ENCODE assay signal across 22 mouse cellular contexts in the genomic region with DNA sequence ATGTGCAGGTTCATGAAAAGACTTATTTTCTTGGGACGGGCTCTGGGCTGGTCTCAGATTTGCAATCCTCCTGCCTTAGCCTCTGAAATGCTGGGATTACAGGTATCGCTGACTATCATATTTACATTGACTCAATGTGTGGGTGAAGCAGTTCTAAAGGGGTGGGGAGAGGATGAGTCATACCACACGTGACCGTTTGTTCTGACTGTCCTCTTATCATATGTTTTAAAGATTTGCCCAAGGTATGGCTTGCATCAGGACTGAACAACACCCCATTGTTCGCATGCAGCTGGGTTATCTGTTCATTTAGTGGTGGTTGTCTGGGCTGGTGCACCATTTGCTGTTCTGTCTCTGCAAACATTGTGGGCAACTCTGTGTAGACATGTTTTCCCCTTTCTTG. TPM values are rescaled to one million over a fixed set of nuclear protein-coding genes. Genes with fewer than 3 reads are reported as not detected.
A peak's percentile ranks its signal among the peaks of the same experiment; 100 is the strongest.
DNase-seq lines count a peak whose midpoint lies in the region; ATAC-seq and TF ChIP-seq lines count a peak whose summit lies in the region.
"Had no signal": no experiment of that assay in that cellular context is flagged by ENCODE, and none has a peak within 500 bp of the region (broad histone marks: within the 10 kb centered on the region; RNA-seq: fewer than 3 reads in every experiment).

No protein-coding gene starts in this region.

- H3K36me3 ChIP-seq in intestine, embryonic 14.5 days (ENCODE audit: control insufficient read depth, insufficient read depth, low read length) = no peaks in the 10 kb centered on the region
- H3K36me3 ChIP-seq in small intestine, adult 2 months (ENCODE audit: control insufficient read depth, insufficient read depth, low read length) = no peaks in the 10 kb centered on the region
- H3K36me3 ChIP-seq in midbrain, embryonic 10.5 days = no peaks in the 10 kb centered on the region
- H3K36me3 ChIP-seq: G1E; heart, embryonic 15.5 days; kidney, embryonic 15.5 days; liver, embryonic 12.5 days; neural tube, embryonic 12.5 days had no signal

- ATAC-seq in intestine, embryonic 14.5 days (replicated peaks; ENCODE audit: low FRiP score, low TSS enrichment, low read depth) = peak; percentile 82
- ATAC-seq: CD4-positive, CD25-positive, alpha-beta regulatory T cell, adult 4 months; forebrain, embryonic 13.5 days; hindbrain, postnatal 0 days; liver, embryonic 12.5 days had no signal

- H3K4me1 ChIP-seq in intestine, embryonic 14.5 days (replicated peaks; ENCODE audit: control insufficient read depth, insufficient read depth, low read length) = no peaks in the 10 kb centered on the region
- peaks cover 9% of the 10 kb centered on the region; the same call in 1 of the 2 replicates for H3K4me1 ChIP-seq in small intestine, adult 2 months (ENCODE audit: control insufficient read depth, insufficient read depth, insufficient read length, low read length)
- no peaks in the 10 kb centered on the region for H3K4me1 ChIP-seq in midbrain, embryonic 10.5 days
- H3K4me1 ChIP-seq: forebrain, embryonic 13.5 days; heart, embryonic 15.5 days; kidney, embryonic 15.5 days; neural tube, embryonic 12.5 days had no signal

- no peak overlapping the region for H3K9ac ChIP-seq in intestine, embryonic 14.5 days (ENCODE audit: low read length)
- H3K9ac ChIP-seq: forebrain, embryonic 13.5 days; heart, embryonic 15.5 days; kidney, embryonic 15.5 days; liver, embryonic 12.5 days; lung, embryonic 14.5 days; neural tube, embryonic 12.5 days had no signal

- no peak for TF ChIP-seq POLR2A in small intestine, adult 2 months (IDR thresholded peaks at IDR 0.05; ENCODE audit: low read depth, low read length)

- peak; percentile 50 for DNase-seq in 3T3-L1 (ENCODE audit: low read depth, low spot score)
- DNase-seq in CD4-positive helper T cell, adult 2 months (ENCODE audit: low read depth, low spot score) = peak; percentile 17
- peak; percentile 59 for DNase-seq in intestine, embryonic 14.5 days (ENCODE audit: low spot score)
- no peak for DNase-seq in neural tube, embryonic 10.5 days (ENCODE audit: extremely low spot score, low spot score)
- no peak for DNase-seq in cerebellum, adult 9-11 months
- no peak for DNase-seq in midbrain, embryonic 10.5 days (ENCODE audit: low spot score)
- DNase-seq: cerebellum, adult 8-10 months; gastrocnemius, postnatal 14 days; lung, embryonic 14.5 days; lung, postnatal 36 days; thymus, adult 18-20 months had no signal

- no peak overlapping the region for H3K4me2 ChIP-seq in intestine, embryonic 14.5 days (ENCODE audit: low read length)
- H3K4me2 ChIP-seq: forebrain, embryonic 13.5 days; heart, embryonic 15.5 days; kidney, embryonic 15.5 days; liver, embryonic 12.5 days; lung, embryonic 14.5 days; neural tube, embryonic 12.5 days had no signal

- H3K4me3 ChIP-seq in intestine, embryonic 14.5 days (ENCODE audit: low read depth, low read length) = no peak overlapping the region
- no peak overlapping the region for H3K4me3 ChIP-seq in small intestine, adult 2 months (ENCODE audit: low read depth, low read length)
- no peak overlapping the region for H3K4me3 ChIP-seq in midbrain, embryonic 10.5 days
- H3K4me3 ChIP-seq: forebrain, embryonic 13.5 days; heart, embryonic 15.5 days; kidney, embryonic 15.5 days; liver, embryonic 12.5 days; neural tube, embryonic 12.5 days had no signal

- no peak overlapping the region for H3K27ac ChIP-seq in intestine, embryonic 14.5 days (ENCODE audit: low read depth)
- H3K27ac ChIP-seq in small intestine, adult 2 months (ENCODE audit: insufficient read depth, low read depth, low read length) = peak overlapping the region; percentile 81
- H3K27ac ChIP-seq in midbrain, embryonic 10.5 days (replicated peaks) = no peak overlapping the region
- H3K27ac ChIP-seq: forebrain, embryonic 13.5 days; heart, embryonic 15.5 days; hindbrain, postnatal 0 days; kidney, embryonic 15.5 days; liver, embryonic 12.5 days; neural tube, embryonic 12.5 days had no signal

- no peak for TF ChIP-seq CTCF in small intestine, adult 2 months (IDR thresholded peaks at IDR 0.05; ENCODE audit: extremely low read depth, insufficient read length, insufficient replicate concordance, low read depth, low read length)

- H3K27me3 ChIP-seq in intestine, embryonic 14.5 days (replicated peaks; ENCODE audit: control insufficient read depth, insufficient read depth, low read length) = no peaks in the 10 kb centered on the region
- no peaks in the 10 kb centered on the region for H3K27me3 ChIP-seq in small intestine, adult 2 months (ENCODE audit: control insufficient read depth, insufficient read depth, low read length)
- no peaks in the 10 kb centered on the region for H3K27me3 ChIP-seq in midbrain, embryonic 10.5 days (ENCODE audit: low read depth, poor library complexity, severe bottlenecking)
- H3K27me3 ChIP-seq: forebrain, embryonic 13.5 days; heart, embryonic 15.5 days; kidney, embryonic 15.5 days; liver, embryonic 12.5 days; neural tube, embryonic 12.5 days had no signal

- 60% methylated on average over 5 of the region's 5 CpGs for WGBS in intestine, embryonic 14.5 days
- WGBS in small intestine, adult 2 months = 20% methylated on average over 5 of the region's 5 CpGs
- 88% methylated on average over 5 of the region's 5 CpGs for WGBS in midbrain, embryonic 10.5 days

- no peaks in the 10 kb centered on the region for H3K9me3 ChIP-seq in intestine, embryonic 14.5 days (ENCODE audit: control insufficient read depth, low read length)
- H3K9me3 ChIP-seq in midbrain, embryonic 10.5 days (replicated peaks) = no peaks in the 10 kb centered on the region
- H3K9me3 ChIP-seq: forebrain, embryonic 13.5 days; G1E; heart, embryonic 15.5 days; kidney, embryonic 15.5 days; liver, embryonic 12.5 days; neural tube, embryonic 12.5 days had no signal

RNA-seq across cellular contexts. Expression of a gene that starts 13.3 kb away (rescaled TPM):
- polyA plus RNA-seq in intestine, embryonic 14.5 days (2014; fragmentation: Nextera tagmentation; extraction: Ambion mirVana) = 6.4 and 8.9 TPM in 2 replicates
- polyA plus RNA-seq in small intestine, adult 2 months (2012; rRNA removed) = 5.6 and 36.2 TPM in 2 replicates
- polyA plus RNA-seq in midbrain, embryonic 10.5 days (2016; fragmentation: Nextera tagmentation; extraction: Ambion mirVana) = 6.7 and 6.9 TPM in 2 replicates
- polyA plus RNA-seq: CD4-positive, CD25-positive, alpha-beta regulatory T cell, adult 4 months; G1E had no signal

RNA-seq across cellular contexts. Expression of a gene that starts 22.3 kb away (rescaled TPM):
- polyA plus RNA-seq in intestine, embryonic 14.5 days (2014; fragmentation: Nextera tagmentation; extraction: Ambion mirVana) = 0.09 TPM in 2 replicates
- polyA plus RNA-seq in small intestine, adult 2 months (2012; rRNA removed) = 1.5 TPM in 1 of 2 replicates, not detected in the other
- polyA plus RNA-seq in midbrain, embryonic 10.5 days (2016; fragmentation: Nextera tagmentation; extraction: Ambion mirVana) = not detected in 2 replicates
- polyA plus RNA-seq: CD4-positive, CD25-positive, alpha-beta regulatory T cell, adult 4 months; embryonic facial prominence, embryonic 11.5 days; forebrain, embryonic 13.5 days; G1E; hindbrain, postnatal 0 days; limb, embryonic 11.5 days; liver, embryonic 12.5 days had no signal

RNA-seq across cellular contexts. Expression of a gene that starts 45.0 kb away (rescaled TPM):
- polyA plus RNA-seq in intestine, embryonic 14.5 days (2014; fragmentation: Nextera tagmentation; extraction: Ambion mirVana) = 0.22 and 0.31 TPM in 2 replicates
- 2.0 and 6.0 TPM in 2 replicates for polyA plus RNA-seq in small intestine, adult 2 months (2012; rRNA removed)
- polyA plus RNA-seq in midbrain, embryonic 10.5 days (2016; fragmentation: Nextera tagmentation; extraction: Ambion mirVana) = 8.7 and 11.0 TPM in 2 replicates
- polyA plus RNA-seq: CD4-positive, CD25-positive, alpha-beta regulatory T cell, adult 4 months; G1E had no signal

Comparison
In these comparisons a context has a peak if more than half of its experiments do, and no peak if none do; other contexts are left out.
1. DNase-seq: peak in 3T3-L1 (single experiment), CD4-positive helper T cell, adult 2 months (single experiment) and intestine, embryonic 14.5 days (single experiment); none in neural tube, embryonic 10.5 days (single experiment), cerebellum, adult 9-11 months (single experiment) and midbrain, embryonic 10.5 days (single experiment).